Mouse (Mus musculus) heart, embryonic 12.5 days (tissue): ENCODE measurements around the gene Cyp2c66. TPM values are rescaled to one million over a fixed set of nuclear protein-coding genes. Genes with fewer than 3 reads are reported as not detected.
"Not testable (repeated sequence)": the region's sequence is repeated elsewhere in the genome, so short reads cannot be mapped to it uniquely, and the experiment has no call there.

Experiments
- ATAC-seq: fragments of 200-750 bp; cut with Nextera tagmentation; 2 replicates; pipeline ENCODE4 v1.8.0; 2017; ENCODE audit warnings: moderate TSS enrichment, moderate library complexity; ENCODE audit not compliant: insufficient number of reproducible peaks, low FRiP score
- H3K27ac ChIP-seq: fragments of 300-500 bp; sonication (generic); 2 replicates; pipeline ENCODE4 v1.5.1; 2016; ENCODE audit warnings: mild to moderate bottlenecking, moderate library complexity; ENCODE audit not compliant: poor library complexity, severe bottlenecking
- H3K27me3 ChIP-seq: fragments of 300-500 bp; sonication (generic); replicated peaks from 2 replicates; pipeline ENCODE4 v1.6.1; 2016; ENCODE audit warnings: mild to moderate bottlenecking, moderate library complexity
- H3K36me3 ChIP-seq: fragments of 300-500 bp; sonication (generic); 2 replicates; pipeline ENCODE4 v1.6.1; 2016; ENCODE audit warnings: mild to moderate bottlenecking, moderate library complexity
- H3K4me1 ChIP-seq: fragments of 300-500 bp; sonication (generic); replicated peaks from 2 replicates; pipeline ENCODE4 v1.6.1; 2016; ENCODE audit warnings: mild to moderate bottlenecking
- H3K4me2 ChIP-seq: fragments of 300-500 bp; sonication (generic); 2 replicates; pipeline ENCODE4 v1.6.1; 2016; ENCODE audit warnings: mild to moderate bottlenecking, moderate library complexity
- H3K4me3 ChIP-seq: fragments of 300-500 bp; sonication (generic); 2 replicates; pipeline ENCODE4 v1.5.1; 2016; ENCODE audit warnings: mild to moderate bottlenecking
- H3K9ac ChIP-seq: fragments of 300-500 bp; sonication (generic); 2 replicates; pipeline ENCODE4 v1.6.1; 2016; ENCODE audit warnings: mild to moderate bottlenecking, moderate library complexity
- H3K9me3 ChIP-seq: fragments of 300-500 bp; sonication (generic); replicated peaks from 2 replicates; pipeline ENCODE4 v1.6.1; 2016; ENCODE audit warnings: mild to moderate bottlenecking, moderate library complexity
- WGBS: fragments of 180-500 bp; shearing (Covaris S2); methylation state at CpG from one replicate; pipeline ENCODE4 v1.1.7; 2016; 5-methylcytosine and 5-hydroxymethylcytosine counted together
- polyA plus RNA-seq: library from polyadenylated mRNA; unstranded; fragments of >200 nt; fragmentation: Nextera tagmentation; extraction: Ambion mirVana; gene quantifications from 2 replicates; pipeline ENCODE4 v1.2.1, GENCODE M21; 2016

The Cyp2c66 gene
- not detected in 2 replicates for polyA plus RNA-seq

DNA sequence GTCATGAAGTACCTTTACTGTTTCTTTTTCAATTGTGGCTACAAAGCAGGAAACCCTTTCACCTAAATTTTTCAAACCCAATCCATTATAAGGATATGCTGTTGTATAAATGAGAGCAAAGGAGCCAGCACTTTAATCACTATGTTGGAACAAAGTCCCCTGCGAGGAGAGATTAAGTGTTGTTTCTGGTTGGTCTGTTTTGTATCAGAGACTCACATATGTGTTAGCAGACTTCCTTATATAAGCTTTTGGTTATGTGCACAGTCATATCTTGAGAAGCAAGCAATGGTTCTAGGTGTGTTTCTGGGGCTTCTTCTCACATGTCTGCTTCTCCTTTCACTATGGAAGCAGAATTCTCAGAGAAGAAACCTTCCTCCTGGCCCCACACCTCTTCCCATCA lies at the start of gene Cyp2c66:
Gene Cyp2c66 (plus strand): TSS at position 255 of the 400 bp plus-strand sequence.
- WGBS: 63% methylated on average over 1 of the region's 1 CpGs
- no peaks in the 10 kb centered on the region for H3K4me1 ChIP-seq
- no peak for ATAC-seq

DNA sequence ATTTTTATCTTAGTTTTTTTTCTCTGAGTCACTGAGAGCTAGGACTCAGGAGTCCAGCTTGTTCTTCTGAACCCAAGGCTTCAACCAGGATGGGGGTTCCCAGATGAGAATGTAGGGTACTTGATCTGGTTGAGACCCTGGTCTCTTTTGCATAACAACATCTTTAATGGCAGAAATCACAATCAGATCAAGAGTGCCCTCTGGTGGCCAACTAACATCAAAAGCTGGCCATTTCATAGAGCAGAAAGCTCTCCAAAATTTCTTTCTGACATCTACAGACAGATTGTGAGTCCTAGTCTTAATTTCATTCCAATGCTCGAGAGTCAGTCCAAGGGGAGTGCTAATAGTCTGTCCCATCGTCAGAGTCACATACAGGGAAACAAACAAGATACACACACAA lies 14.9 kb upstream of the Cyp2c66 start:
- peaks cover 33% of the 10 kb centered on the region for H3K9me3 ChIP-seq
- WGBS: 67% methylated on average over 2 of the region's 2 CpGs
- H3K9ac ChIP-seq, H3K4me1 ChIP-seq, H3K36me3 ChIP-seq, H3K4me3 ChIP-seq, ATAC-seq, H3K4me2 ChIP-seq, H3K27ac ChIP-seq, H3K27me3 ChIP-seq: not testable (repeated sequence)

More for the DNA sequence above, at the start of gene Cyp2c66:
- Histone ChIP-seq H3K9ac (no peak within 1 kb of the TSS), H3K9me3 (peaks cover 7% of the 10 kb centered on the region), H3K36me3 (no peaks in the 10 kb centered on the region), H3K4me2 (no peak within 1 kb of the TSS), H3K27me3 (no peaks in the 10 kb centered on the region), H3K4me3 (no peak within 1 kb of the TSS), H3K27ac (no peak within 1 kb of the TSS)

DNA sequence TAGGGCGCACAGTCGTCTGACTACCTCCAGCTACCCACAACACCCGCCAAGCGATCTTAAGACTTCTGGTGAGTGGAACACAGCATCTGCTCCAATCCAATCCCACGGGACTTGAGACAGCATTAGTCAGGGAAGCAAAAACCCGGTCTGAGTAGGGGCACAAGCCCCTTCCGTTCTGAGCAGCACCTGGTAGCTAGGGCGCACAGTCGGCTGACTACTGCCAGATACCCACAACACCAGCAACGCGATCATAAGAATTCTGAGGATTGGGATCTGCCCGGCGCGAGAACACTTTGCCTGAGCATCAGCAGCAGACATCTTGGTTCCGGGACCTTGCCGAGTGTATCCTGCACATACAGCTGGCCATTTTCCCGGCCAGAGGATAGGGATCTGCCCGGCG lies 43.1 kb downstream of the Cyp2c66 start:
- WGBS: 72% methylated on average over 19 of the region's 19 CpGs
- H3K27ac ChIP-seq, H3K4me2 ChIP-seq, H3K9ac ChIP-seq, ATAC-seq, H3K4me3 ChIP-seq, H3K27me3 ChIP-seq, H3K9me3 ChIP-seq, H3K36me3 ChIP-seq, H3K4me1 ChIP-seq: not testable (repeated sequence)

Other genes starting within 250 kb of the Cyp2c66 start
- gene Hells, start 183.0 kb upstream of the Cyp2c66 start, polyA plus RNA-seq: 35.8 and 37.0 TPM in 2 replicates
- gene Cyp2c55, start 106.9 kb upstream of the Cyp2c66 start, polyA plus RNA-seq: not detected in 2 replicates
- not detected in 2 replicates for gene Cyp2c65, start 52.9 kb upstream of the Cyp2c66 start, polyA plus RNA-seq
- gene Cyp2c29, start 155.5 kb downstream of the Cyp2c66 start, polyA plus RNA-seq: not detected in 2 replicates